Mouse (Mus musculus) heart, embryonic 12.5 days (tissue): ENCODE measurements around the gene Nup88. TPM values are rescaled to one million over a fixed set of nuclear protein-coding genes. Genes with fewer than 3 reads are reported as not detected.

Source experiments
- ATAC-seq: fragments of 200-750 bp; cut with Nextera tagmentation; 2 replicates; pipeline ENCODE4 v1.8.0; 2017; ENCODE audit warnings: moderate TSS enrichment, moderate library complexity; ENCODE audit not compliant: insufficient number of reproducible peaks, low FRiP score
- H3K27ac ChIP-seq: fragments of 300-500 bp; sonication (generic); 2 replicates; pipeline ENCODE4 v1.5.1; 2016; ENCODE audit warnings: mild to moderate bottlenecking, moderate library complexity; ENCODE audit not compliant: poor library complexity, severe bottlenecking
- H3K27me3 ChIP-seq: fragments of 300-500 bp; sonication (generic); replicated peaks from 2 replicates; pipeline ENCODE4 v1.6.1; 2016; ENCODE audit warnings: mild to moderate bottlenecking, moderate library complexity
- H3K36me3 ChIP-seq: fragments of 300-500 bp; sonication (generic); 2 replicates; pipeline ENCODE4 v1.6.1; 2016; ENCODE audit warnings: mild to moderate bottlenecking, moderate library complexity
- H3K4me1 ChIP-seq: fragments of 300-500 bp; sonication (generic); replicated peaks from 2 replicates; pipeline ENCODE4 v1.6.1; 2016; ENCODE audit warnings: mild to moderate bottlenecking
- H3K4me2 ChIP-seq: fragments of 300-500 bp; sonication (generic); 2 replicates; pipeline ENCODE4 v1.6.1; 2016; ENCODE audit warnings: mild to moderate bottlenecking, moderate library complexity
- H3K4me3 ChIP-seq: fragments of 300-500 bp; sonication (generic); 2 replicates; pipeline ENCODE4 v1.5.1; 2016; ENCODE audit warnings: mild to moderate bottlenecking
- H3K9ac ChIP-seq: fragments of 300-500 bp; sonication (generic); 2 replicates; pipeline ENCODE4 v1.6.1; 2016; ENCODE audit warnings: mild to moderate bottlenecking, moderate library complexity
- H3K9me3 ChIP-seq: fragments of 300-500 bp; sonication (generic); replicated peaks from 2 replicates; pipeline ENCODE4 v1.6.1; 2016; ENCODE audit warnings: mild to moderate bottlenecking, moderate library complexity
- WGBS: fragments of 180-500 bp; shearing (Covaris S2); methylation state at CpG from one replicate; pipeline ENCODE4 v1.1.7; 2016; 5-methylcytosine and 5-hydroxymethylcytosine counted together
- polyA plus RNA-seq: library from polyadenylated mRNA; unstranded; fragments of >200 nt; fragmentation: Nextera tagmentation; extraction: Ambion mirVana; gene quantifications from 2 replicates; pipeline ENCODE4 v1.2.1, GENCODE M21; 2016

Nup88 gene
- polyA plus RNA-seq, 1 experiment from 2014 or later = 118 TPM

DNA sequence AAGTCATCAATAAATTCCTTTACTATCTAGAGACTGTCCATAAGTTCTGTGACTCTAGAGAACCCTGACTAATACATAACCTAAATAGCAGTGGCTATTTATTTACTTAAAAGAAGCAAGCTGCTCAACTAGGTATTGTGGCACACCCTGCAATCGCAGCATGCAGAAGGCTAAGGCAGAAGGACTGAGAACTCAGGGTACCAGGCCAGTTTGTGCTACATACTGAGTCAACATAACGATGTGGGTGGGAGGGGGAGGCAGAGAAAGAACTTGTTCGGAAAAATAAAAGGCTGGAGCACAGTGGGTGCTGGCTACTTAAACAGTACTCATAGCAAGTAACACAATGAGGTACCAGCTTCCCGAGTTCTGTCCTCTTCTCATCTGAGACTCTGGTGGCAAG lies 31.4 kb upstream of the Nup88 start:
- Histone ChIP-seq H3K4me1 (peaks cover 17% of the 10 kb centered on the region), H3K4me3 (no peak overlapping the region), H3K27ac (no peak overlapping the region), H3K36me3 (peaks cover 34% of the 10 kb centered on the region), H3K4me2 (no peak overlapping the region), H3K27me3 (no peaks in the 10 kb centered on the region), H3K9me3 (no peaks in the 10 kb centered on the region), H3K9ac (no peak overlapping the region)
- ATAC-seq = no peak
- WGBS = 90% methylated on average over 4 of the region's 4 CpGs

GRCm38 (mm10) chr11:70982557-70983228 lies 12.9 kb upstream of the Nup88 start, which contains the start of gene C1qbp:
TSS of gene C1qbp (minus strand) at chr11:70983026.
- Histone ChIP-seq H3K4me3 (peak within 1 kb of the TSS; percentile 97), H3K27me3 (no peaks in the 10 kb centered on the region), H3K27ac (peak within 1 kb of the TSS; percentile 65), H3K9ac (peak within 1 kb of the TSS; percentile 96), H3K4me1 (peaks cover 12% of the 10 kb centered on the region), H3K9me3 (no peaks in the 10 kb centered on the region), H3K4me2 (peak within 1 kb of the TSS; percentile 78), H3K36me3 (peaks cover 69% of the 10 kb centered on the region)
- ATAC-seq = peak; percentile 94
- under 1% methylated on average over 64 of the region's 64 CpGs for WGBS

GRCm38 (mm10) chr11:70982030-70982429 lies 12.3 kb upstream of the Nup88 start:
- no peaks in the 10 kb centered on the region for H3K9me3 ChIP-seq
- WGBS = 6% methylated on average over 12 of the region's 12 CpGs
- H3K27ac ChIP-seq = no peak overlapping the region
- no peaks in the 10 kb centered on the region for H3K27me3 ChIP-seq
- peak overlapping the region; percentile 78 for H3K4me2 ChIP-seq
- peaks cover 12% of the 10 kb centered on the region for H3K4me1 ChIP-seq
- peak overlapping the region; percentile 96 for H3K9ac ChIP-seq
- H3K36me3 ChIP-seq = peaks cover 69% of the 10 kb centered on the region
- H3K4me3 ChIP-seq = peak overlapping the region; percentile 97
- ATAC-seq = no peak

GRCm38 (mm10) chr11:70980751-70981510 lies 11.2 kb upstream of the Nup88 start:
- Histone ChIP-seq H3K27ac (no peak overlapping the region), H3K4me1 (peaks cover 12% of the 10 kb centered on the region), H3K9ac (no peak overlapping the region), H3K4me3 (no peak overlapping the region), H3K4me2 (0 out of 2 replicates have a peak overlapping the region, but pooled peaks have one; percentile 78), H3K27me3 (no peaks in the 10 kb centered on the region), H3K36me3 (peaks cover 69% of the 10 kb centered on the region), H3K9me3 (no peaks in the 10 kb centered on the region)
- ATAC-seq = no peak
- 86% methylated on average over 14 of the region's 14 CpGs for WGBS

DNA sequence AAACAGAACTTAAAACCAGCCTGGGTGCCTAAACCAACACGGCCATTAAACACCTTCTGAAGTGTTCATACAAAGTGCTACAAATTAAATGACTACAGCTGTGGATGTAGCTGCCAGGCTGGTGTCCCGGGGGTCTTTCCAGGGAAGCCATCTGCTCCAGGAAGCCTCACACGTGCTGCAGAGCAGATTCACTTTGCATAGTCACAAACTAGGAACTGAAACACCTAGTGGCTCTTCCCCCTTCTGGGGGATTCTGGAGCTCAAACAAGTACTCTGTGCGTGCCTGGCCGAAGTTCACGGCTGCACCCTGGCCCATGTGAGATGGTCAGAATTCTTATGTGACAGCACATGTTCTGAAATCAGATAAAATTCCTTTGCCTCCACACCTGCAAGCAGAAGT lies 10.5 kb upstream of the Nup88 start:
- Histone ChIP-seq H3K9ac (no peak overlapping the region), H3K27me3 (no peaks in the 10 kb centered on the region), H3K9me3 (no peaks in the 10 kb centered on the region), H3K36me3 (peaks cover 69% of the 10 kb centered on the region), H3K4me3 (no peak overlapping the region), H3K4me2 (no peak overlapping the region), H3K4me1 (peaks cover 12% of the 10 kb centered on the region), H3K27ac (no peak overlapping the region)
- 90% methylated on average over 6 of the region's 6 CpGs for WGBS
- no peak for ATAC-seq

DNA sequence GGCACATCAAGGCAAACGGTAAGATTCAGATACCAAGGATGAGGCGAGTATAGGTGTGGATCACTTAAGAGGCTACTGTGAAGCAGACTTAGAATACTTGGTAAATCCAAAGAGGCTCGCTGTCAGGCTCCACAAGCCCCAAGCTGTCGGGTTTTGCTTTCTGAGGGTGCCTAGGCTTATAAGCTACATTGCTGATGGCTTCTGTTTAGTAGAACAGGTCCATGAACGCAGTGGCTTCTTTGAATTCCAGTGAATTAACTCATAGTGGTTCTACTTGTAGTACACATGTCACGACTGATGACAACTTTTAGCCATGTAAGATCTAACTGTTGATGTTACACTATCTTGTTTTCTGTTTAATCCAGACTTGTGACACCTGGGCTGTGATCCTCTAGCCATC lies 7.5 kb upstream of the Nup88 start:
- Histone ChIP-seq H3K9ac (no peak overlapping the region), H3K4me1 (peaks cover 12% of the 10 kb centered on the region), H3K27me3 (no peaks in the 10 kb centered on the region), H3K9me3 (no peaks in the 10 kb centered on the region), H3K4me2 (no peak overlapping the region), H3K27ac (no peak overlapping the region), H3K4me3 (no peak overlapping the region), H3K36me3 (peaks cover 84% of the 10 kb centered on the region)
- 83% methylated on average over 6 of the region's 6 CpGs for WGBS
- ATAC-seq = no peak

GRCm38 (mm10) chr11:70975193-70975592 lies 5.4 kb upstream of the Nup88 start:
- 78% methylated on average over 2 of the region's 2 CpGs for WGBS
- ATAC-seq = no peak
- Histone ChIP-seq H3K9me3 (no peaks in the 10 kb centered on the region), H3K27me3 (no peaks in the 10 kb centered on the region), H3K9ac (no peak overlapping the region), H3K4me2 (no peak overlapping the region), H3K27ac (no peak overlapping the region), H3K4me3 (no peak overlapping the region), H3K4me1 (no peaks in the 10 kb centered on the region), H3K36me3 (peaks cover 76% of the 10 kb centered on the region)

DNA sequence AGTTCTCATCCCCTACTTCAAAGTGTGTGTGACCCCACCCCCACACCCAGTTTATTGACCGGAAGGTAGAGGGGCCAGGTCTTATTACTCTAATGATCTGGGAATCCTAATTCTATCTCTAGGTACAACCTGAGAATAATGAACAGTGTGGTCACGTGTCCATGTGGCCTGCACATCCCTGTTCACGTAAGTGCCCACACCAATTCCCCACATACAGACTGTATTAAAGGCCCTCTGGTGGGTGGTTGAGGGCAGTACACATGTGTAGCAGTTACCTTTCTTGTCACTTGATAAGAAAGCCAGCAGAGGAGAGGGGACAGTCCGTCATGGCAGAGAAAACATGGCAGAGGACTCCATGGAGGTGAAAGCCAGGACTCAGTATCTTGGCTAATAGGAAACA lies 4.2 kb upstream of the Nup88 start:
- ATAC-seq = no peak

DNA sequence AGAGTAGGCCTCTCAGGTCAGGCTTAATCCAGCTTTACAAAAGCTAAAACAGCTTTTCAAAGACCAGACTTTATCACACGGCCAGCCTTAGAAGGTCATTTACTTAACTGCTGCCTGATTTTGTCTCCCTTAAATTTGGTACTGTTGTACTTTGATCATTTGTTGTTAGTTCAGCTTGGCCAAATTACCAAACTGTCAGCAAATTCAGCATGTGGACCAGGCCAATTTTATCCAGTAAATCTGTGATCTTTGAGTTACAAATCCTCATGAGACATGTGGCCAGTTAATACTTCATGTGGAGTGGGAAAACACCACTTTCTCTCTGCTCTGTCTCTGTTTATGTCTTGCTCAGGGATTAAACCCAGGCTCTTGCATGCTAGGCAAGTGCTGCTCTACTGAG lies 2.8 kb upstream of the Nup88 start:
- Histone ChIP-seq H3K9ac (no peak overlapping the region), H3K27me3 (no peaks in the 10 kb centered on the region), H3K4me2 (no peak overlapping the region), H3K4me1 (peaks cover 8% of the 10 kb centered on the region), H3K36me3 (peaks cover 51% of the 10 kb centered on the region), H3K27ac (no peak overlapping the region), H3K9me3 (no peaks in the 10 kb centered on the region), H3K4me3 (no peak overlapping the region)
- 76% methylated on average over 1 of the region's 1 CpGs for whole genome bisulfite sequencing
- no peak for ATAC-seq

More for the DNA sequence above, 4.2 kb upstream of the Nup88 start:
- Histone ChIP-seq H3K4me2 (no peak overlapping the region), H3K9me3 (no peaks in the 10 kb centered on the region), H3K4me1 (no peaks in the 10 kb centered on the region), H3K27ac (no peak overlapping the region), H3K27me3 (no peaks in the 10 kb centered on the region), H3K4me3 (no peak overlapping the region), H3K36me3 (peaks cover 63% of the 10 kb centered on the region), H3K9ac (no peak overlapping the region)
- WGBS = 79% methylated on average over 4 of the region's 4 CpGs

- Histone ChIP-seq H3K27ac (peak overlapping the region; percentile 90), H3K36me3 (peaks cover 45% of the 10 kb centered on the region), H3K4me3 (peak overlapping the region; percentile 95), H3K4me2 (peak overlapping the region; percentile 80), H3K9ac (peak overlapping the region; percentile 74), H3K4me1 (peaks cover 8% of the 10 kb centered on the region), H3K9me3 (no peaks in the 10 kb centered on the region), H3K27me3 (no peaks in the 10 kb centered on the region)
- WGBS = 15% methylated on average over 24 of the region's 24 CpGs
- ATAC-seq = peak; percentile 30
Measured at GRCm38 (mm10) chr11:70970560-70971540, 1.1 kb upstream of the Nup88 start.
